Mouse (Mus musculus) MEL (cell line): Measurements from ENCODE around the gene Anapc11. TPM values are rescaled to one million over a fixed set of nuclear protein-coding genes. Genes with fewer than 3 reads are reported as not detected.

ENCODE experiments used
- DNase-seq: peaks from one replicate; pipeline ENCODE4 v3.0.0; 2011; ENCODE audit warnings: low read depth, low spot score
- H3K27ac ChIP-seq: 2 replicates; pipeline ENCODE4 v1.5.1; 2012; ENCODE audit warnings: low read depth, mild to moderate bottlenecking, control low read depth, low read length, moderate library complexity; ENCODE audit not compliant: control insufficient read depth
- H3K27me3 ChIP-seq, 2 experiments: fragments of 150-350 bp in 1 of 2; sonication (generic) in 1 of 2; 2 replicates each; pipeline ENCODE4 v1.6.1; 2012; ENCODE audit warnings: low read length in 2 of 2, mild to moderate bottlenecking in 2 of 2, improper control_type of control experiment in 1 of 2, moderate library complexity in 1 of 2; ENCODE audit not compliant: insufficient read depth in 2 of 2, control insufficient read depth in 1 of 2
- H3K36me3 ChIP-seq, 2 experiments: 2 replicates each; pipeline ENCODE4 v1.6.1; 2012 to 2014; ENCODE audit warnings: low read length in 2 of 2, improper control_type of control experiment in 1 of 2, inconsistent platforms in 1 of 2, mild to moderate bottlenecking in 1 of 2; ENCODE audit not compliant: insufficient read depth in 2 of 2, control insufficient read depth in 1 of 2
- H3K4me1 ChIP-seq, 2 experiments: fragments of 150-350 bp in 1 of 2; sonication (generic) in 1 of 2; 2 replicates each; pipeline ENCODE4 v1.6.1; 2012; ENCODE audit warnings: low read length in 2 of 2, improper control_type of control experiment in 1 of 2, mild to moderate bottlenecking in 1 of 2; ENCODE audit not compliant: insufficient read depth in 2 of 2, control insufficient read depth in 1 of 2
- H3K4me3 ChIP-seq, 2 experiments: fragments of 150-350 bp in 1 of 2; sonication (generic) in 1 of 2; 2 replicates each; pipeline ENCODE4 v1.5.1; 2012; ENCODE audit warnings: low read depth in 2 of 2, low read length in 2 of 2, mild to moderate bottlenecking in 2 of 2, moderate library complexity in 2 of 2, control low read depth in 1 of 2, improper control_type of control experiment in 1 of 2; ENCODE audit not compliant: control insufficient read depth in 1 of 2, insufficient read depth in 1 of 2
- H3K79me2 ChIP-seq: 2 replicates; pipeline ENCODE4 v1.6.1; 2012; ENCODE audit warnings: mild to moderate bottlenecking, low read length, moderate library complexity; ENCODE audit not compliant: control insufficient read depth, poor library complexity, insufficient read depth
- H3K9ac ChIP-seq: 2 replicates; pipeline ENCODE4 v1.6.1; 2012; ENCODE audit warnings: low read depth, mild to moderate bottlenecking, control low read depth, low read length, moderate library complexity; ENCODE audit not compliant: control insufficient read depth, poor library complexity, severe bottlenecking
- H3K9me3 ChIP-seq: fragments of 150-350 bp; sonication (generic); replicated peaks from 2 replicates; pipeline ENCODE4 v1.6.1; 2012; ENCODE audit warnings: mild to moderate bottlenecking, low read length, improper control_type of control experiment, moderate library complexity; ENCODE audit not compliant: insufficient read depth
- BHLHE40 ChIP-seq: IDR thresholded peaks from 2 replicates; pipeline ENCODE4 v1.6.1; 2012; ENCODE audit warnings: low read depth, mild to moderate bottlenecking, inconsistent platforms, low read length, improper control_type of control experiment, borderline replicate concordance
- CHD1 ChIP-seq: IDR thresholded peaks from 2 replicates; pipeline ENCODE4 v1.6.1; 2012; ENCODE audit warnings: low read depth, mild to moderate bottlenecking, inconsistent platforms, low read length, improper control_type of control experiment
- CHD2 ChIP-seq: IDR thresholded peaks from 2 replicates; pipeline ENCODE4 v1.6.1; 2011; ENCODE audit warnings: low read length, improper control_type of control experiment
- E2F4 ChIP-seq: IDR thresholded peaks from 2 replicates; pipeline ENCODE4 v1.6.1; 2011; ENCODE audit warnings: low read depth, low read length, improper control_type of control experiment, borderline replicate concordance
- GATA1 ChIP-seq: IDR thresholded peaks from 2 replicates; pipeline ENCODE4 v1.6.1; 2011; ENCODE audit warnings: low read depth, low read length, improper control_type of control experiment
- JUND ChIP-seq: IDR thresholded peaks from 2 replicates; pipeline ENCODE4 v1.6.1; 2011; ENCODE audit warnings: low read depth, mild to moderate bottlenecking, improper control_type of control experiment, low read length
- KAT2A ChIP-seq: conservative IDR thresholded peaks from 2 replicates; pipeline ENCODE4 v1.6.1; 2012; ENCODE audit warnings: low read depth, low read length, improper control_type of control experiment, inconsistent platforms
- MAFK ChIP-seq: IDR thresholded peaks from 2 replicates; pipeline ENCODE4 v1.6.1; 2011; ENCODE audit warnings: low read depth, mild to moderate bottlenecking, low read length, improper control_type of control experiment, borderline replicate concordance
- MEF2A ChIP-seq: IDR thresholded peaks from 2 replicates; pipeline ENCODE4 v1.6.1; 2014; ENCODE audit warnings: low read depth, mild to moderate bottlenecking, inconsistent platforms, low read length, improper control_type of control experiment; ENCODE audit not compliant: poor library complexity, insufficient replicate concordance, severe bottlenecking; ENCODE audit errors: extremely low read depth
- MYB ChIP-seq: IDR thresholded peaks from 2 replicates; pipeline ENCODE4 v1.6.1; 2011; ENCODE audit warnings: mild to moderate bottlenecking, low read depth, low read length, improper control_type of control experiment
- MYC ChIP-seq: IDR thresholded peaks from 2 replicates; pipeline ENCODE4 v1.6.1; 2011; ENCODE audit warnings: low read depth, mild to moderate bottlenecking, low read length, improper control_type of control experiment, moderate library complexity
- NELFE ChIP-seq: IDR thresholded peaks from 2 replicates; pipeline ENCODE4 v1.6.1; 2011; ENCODE audit warnings: low read depth, low read length, improper control_type of control experiment
- POLR2A ChIP-seq, 2 experiments: IDR thresholded peaks; 2 replicates each; pipeline ENCODE4 v1.6.1; 2011 to 2012; ENCODE audit warnings: low read length in 2 of 2, mild to moderate bottlenecking in 2 of 2, control low read depth in 1 of 2, improper control_type of control experiment in 1 of 2, low read depth in 1 of 2, moderate library complexity in 1 of 2; ENCODE audit not compliant: control insufficient read depth in 1 of 2, insufficient read depth in 1 of 2, poor library complexity in 1 of 2
- RCOR1 ChIP-seq: IDR thresholded peaks from 2 replicates; pipeline ENCODE4 v1.6.1; 2012; ENCODE audit warnings: low read depth, mild to moderate bottlenecking, inconsistent platforms, low read length, improper control_type of control experiment
- UBTF ChIP-seq: IDR thresholded peaks from 2 replicates; pipeline ENCODE4 v1.6.1; 2012; ENCODE audit warnings: low read depth, mild to moderate bottlenecking, inconsistent platforms, low read length, improper control_type of control experiment, moderate library complexity, borderline replicate concordance; ENCODE audit not compliant: insufficient read depth
- USF1 ChIP-seq: IDR thresholded peaks from 2 replicates; pipeline ENCODE4 v1.6.1; 2014; ENCODE audit warnings: low read depth, mild to moderate bottlenecking, inconsistent platforms, low read length, improper control_type of control experiment, moderate library complexity
- USF2 ChIP-seq, 2 experiments: IDR thresholded peaks; 2 replicates each; pipeline ENCODE4 v1.6.1; 2011 to 2012; ENCODE audit warnings: improper control_type of control experiment in 2 of 2, low read length in 2 of 2, borderline replicate concordance in 1 of 2, inconsistent platforms in 1 of 2, low read depth in 1 of 2, mild to moderate bottlenecking in 1 of 2; ENCODE audit not compliant: insufficient read depth in 1 of 2
- ZC3H11A ChIP-seq: IDR thresholded peaks from 2 replicates; pipeline ENCODE4 v1.6.1; 2012; ENCODE audit warnings: low read depth, mild to moderate bottlenecking, inconsistent platforms, low read length, improper control_type of control experiment
- ZMIZ1 ChIP-seq: IDR thresholded peaks from 2 replicates; pipeline ENCODE4 v1.6.1; 2012; ENCODE audit warnings: low read depth, mild to moderate bottlenecking, inconsistent platforms, low read length, improper control_type of control experiment, moderate library complexity
- ZNF384 ChIP-seq: IDR thresholded peaks from 2 replicates; pipeline ENCODE4 v1.6.1; 2012; ENCODE audit warnings: low read depth, mild to moderate bottlenecking, inconsistent platforms, low read length, improper control_type of control experiment
- polyA plus RNA-seq, 2 experiments: library from polyadenylated mRNA; stranded (reverse) in 1 of 2; unstranded in 1 of 2; fragments of >175 nt in 1 of 2; fragments of >200 nt in 1 of 2; gene quantifications; 2 replicates each; pipeline versions ENCODE4 v1.2.1 to v1.2.4; 2012; ENCODE audit warnings: low replicate concordance in 2 of 2, low read depth in 1 of 2; ENCODE audit not compliant: insufficient read length in 2 of 2, insufficient read depth in 1 of 2, missing spikeins in 1 of 2
- total RNA-seq: library from RNA; depleted of rRNA; stranded (reverse); fragments of 300-350 nt; gene quantifications from 2 replicates; pipeline ENCODE4 v1.2.3, GENCODE M21; 2012

Anapc11 gene
- total and polyA plus RNA-seq, 3 experiments: 120 to 130 TPM; not detected in 1

GRCm38 (mm10) chr11:120600716-120601115 lies 2.5 kb downstream of the Anapc11 start:
- Histone ChIP-seq H3K9me3 (no peaks in the 10 kb centered on the region), H3K79me2 (peaks cover 40% of the 10 kb centered on the region), H3K36me3 (peaks cover 24 to 35% of the 10 kb centered on the region in 2 experiments), H3K4me1 (peaks cover 5 to 28% of the 10 kb centered on the region in 2 experiments), H3K27me3 (no peaks in the 10 kb centered on the region), H3K27ac (no peak overlapping the region), H3K9ac (no peak overlapping the region), H3K4me3 (no peak overlapping the region)
- no peak for DNase-seq
- TF ChIP-seq RCOR1 (no peak), POLR2A (IDR thresholded peaks at IDR 0.05; ENCODE audit: control insufficient read depth in 1 of 2, insufficient read depth in 1 of 2, low read depth in 1 of 2, low read length in 2 of 2, poor library complexity in 1 of 2) (0 out of 4 replicates have a peak, but pooled peaks of 1 of the 2 experiments have one; percentile 6), MEF2A (no peak), UBTF (no peak), ZMIZ1 (no peak), CHD2 (no peak)

DNA sequence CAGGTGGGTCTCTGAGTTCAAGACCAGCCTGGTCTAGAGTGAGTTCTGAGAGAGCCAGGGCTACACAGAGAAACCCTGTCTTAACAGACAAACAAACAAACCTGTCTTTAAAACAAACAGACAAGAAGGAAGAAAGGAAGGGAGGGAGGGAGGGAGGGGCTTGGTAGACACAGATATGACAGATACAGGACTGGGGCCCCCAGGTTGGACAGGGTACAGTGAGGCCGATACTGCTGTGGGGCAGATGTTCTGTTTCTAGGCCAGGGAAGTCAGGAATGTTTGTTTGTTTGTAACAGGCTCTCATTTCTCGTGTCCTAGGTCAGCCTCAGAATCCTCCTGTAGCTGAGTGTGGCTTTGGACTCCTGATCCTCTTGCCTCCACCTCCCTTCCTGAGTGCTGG lies 5.3 kb downstream of the Anapc11 start:
- peaks cover 12 to 21% of the 10 kb centered on the region in 2 experiments for H3K36me3 ChIP-seq
- no peak overlapping the region for H3K4me3 ChIP-seq
- H3K4me1 ChIP-seq: peaks cover 5 to 14% of the 10 kb centered on the region in 2 experiments
- H3K9me3 ChIP-seq: no peaks in the 10 kb centered on the region
- no peak overlapping the region for H3K27ac ChIP-seq
- H3K79me2 ChIP-seq: peaks cover 15% of the 10 kb centered on the region
- TF ChIP-seq CHD1: no peak
- no peak for TF ChIP-seq KAT2A
- no peak for TF ChIP-seq MEF2A
- no peak for TF ChIP-seq ZMIZ1
- no peak for TF ChIP-seq GATA1
- no peak for DNase-seq
- no peak overlapping the region for H3K9ac ChIP-seq
- H3K27me3 ChIP-seq: no peaks in the 10 kb centered on the region

GRCm38 (mm10) chr11:120605667-120606066 lies 7.4 kb downstream of the Anapc11 start:
- no peaks in the 10 kb centered on the region for H3K27me3 ChIP-seq
- TF ChIP-seq MYB (no peak), ZNF384 (no peak), UBTF (no peak), KAT2A (no peak), JUND (no peak), ZC3H11A (no peak), GATA1 (no peak), USF2 (IDR thresholded peaks at IDR 0.05; ENCODE audit: borderline replicate concordance in 1 of 2, insufficient read depth in 1 of 2, low read depth in 1 of 2, low read length in 2 of 2) (no peak), E2F4 (no peak), ZMIZ1 (no peak), NELFE (no peak), MAFK (no peak), USF1 (no peak), CHD1 (no peak), BHLHE40 (no peak), MYC (no peak)
- TF ChIP-seq, all 39 proteins: peak for 0
- Histone ChIP-seq H3K27ac (no peak overlapping the region), H3K9ac (no peak overlapping the region), H3K4me3 (no peak overlapping the region), H3K9me3 (no peaks in the 10 kb centered on the region), H3K36me3 (peaks cover 5 to 11% of the 10 kb centered on the region in 2 experiments), H3K79me2 (peaks cover 2% of the 10 kb centered on the region; the same call in 1 of the 2 replicates), H3K4me1 (no peaks in the 10 kb centered on the region)
- DNase-seq: no peak
